Mouse (Mus musculus): ENCODE results near the gene Gata5. TPM values are rescaled to one million over a fixed set of nuclear protein-coding genes. Genes with fewer than 3 reads are reported as not detected.
A peak's percentile ranks its signal among the peaks of the same experiment; 100 is the strongest.

Gene Gata5
- polyA plus RNA-seq, 1 experiment from 2014 or later, result 5.3 TPM

DNA sequence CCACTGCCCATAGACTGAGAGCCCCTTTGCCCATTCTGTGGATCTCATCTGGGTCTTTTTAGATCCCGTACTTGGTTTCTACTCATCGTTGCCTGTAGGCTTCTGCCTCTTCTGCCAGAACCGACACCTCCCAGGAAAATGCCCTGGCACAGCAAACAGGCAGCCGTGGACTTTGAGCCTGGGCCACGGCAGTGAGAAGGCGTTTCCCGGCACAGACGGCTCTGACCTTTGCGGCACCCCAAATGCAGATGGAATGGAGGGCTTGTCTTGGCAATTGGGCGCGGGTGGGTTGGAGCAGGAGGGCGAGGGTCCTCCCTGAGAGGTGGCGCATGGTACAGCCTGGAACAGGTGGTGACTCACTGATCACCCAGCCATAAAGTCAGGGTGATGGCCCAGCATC, 8.6 kb upstream of the Gata5 start:
- 63% methylated on average over 13 of the region's 13 CpGs for WGBS
- H3K4me2 ChIP-seq, result 0 out of 2 replicates have a peak overlapping the region, but pooled peaks have one; percentile 6
- peaks cover 68% of the 10 kb centered on the region for H3K4me1 ChIP-seq (replicated peaks)
- H3K27ac ChIP-seq, result peak overlapping the region; percentile 70
- H3K9me3 ChIP-seq (replicated peaks), result no peaks in the 10 kb centered on the region
- H3K36me3 ChIP-seq, result no peaks in the 10 kb centered on the region
- no peak for ATAC-seq (replicated peaks; ENCODE audit: insufficient number of reproducible peaks, insufficient read depth, low FRiP score, low read depth)
- H3K9ac ChIP-seq, result no peak overlapping the region
- H3K27me3 ChIP-seq, result no peaks in the 10 kb centered on the region
- H3K4me3 ChIP-seq, result no peak overlapping the region

DNA sequence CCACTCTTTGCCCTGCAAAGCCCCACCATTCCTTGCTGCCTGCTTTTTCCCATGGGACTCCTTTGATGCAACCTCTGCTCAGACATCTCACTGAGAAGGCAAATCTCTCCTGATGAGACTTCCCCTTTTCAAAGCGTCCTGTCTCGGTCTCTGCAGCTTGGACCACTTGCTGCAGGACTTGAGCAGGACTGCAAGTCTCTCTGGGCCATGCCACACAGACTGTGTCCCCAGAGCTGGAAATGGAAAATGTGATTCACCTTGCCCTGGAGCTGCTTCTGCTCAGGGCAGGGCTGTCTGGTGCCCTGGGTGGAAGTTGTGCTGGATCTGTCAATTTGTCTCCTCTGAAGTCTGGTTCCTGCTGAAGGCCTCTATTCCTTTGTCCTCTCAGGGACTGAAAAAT, 7.7 kb upstream of the Gata5 start:
- Histone ChIP-seq H3K4me1 (replicated peaks) (peaks cover 76% of the 10 kb centered on the region), H3K36me3 (no peaks in the 10 kb centered on the region), H3K4me2 (no peak overlapping the region), H3K27me3 (peaks cover under 1% of the 10 kb centered on the region; the same call in 1 of the 2 replicates), H3K9me3 (replicated peaks) (no peaks in the 10 kb centered on the region), H3K27ac (peak overlapping the region; percentile 70), H3K9ac (0 out of 2 replicates have a peak overlapping the region, but pooled peaks have one; percentile 8), H3K4me3 (no peak overlapping the region)
- WGBS, result 26% methylated on average over 2 of the region's 2 CpGs
- no peak for ATAC-seq (replicated peaks; ENCODE audit: insufficient number of reproducible peaks, insufficient read depth, low FRiP score, low read depth)

DNA sequence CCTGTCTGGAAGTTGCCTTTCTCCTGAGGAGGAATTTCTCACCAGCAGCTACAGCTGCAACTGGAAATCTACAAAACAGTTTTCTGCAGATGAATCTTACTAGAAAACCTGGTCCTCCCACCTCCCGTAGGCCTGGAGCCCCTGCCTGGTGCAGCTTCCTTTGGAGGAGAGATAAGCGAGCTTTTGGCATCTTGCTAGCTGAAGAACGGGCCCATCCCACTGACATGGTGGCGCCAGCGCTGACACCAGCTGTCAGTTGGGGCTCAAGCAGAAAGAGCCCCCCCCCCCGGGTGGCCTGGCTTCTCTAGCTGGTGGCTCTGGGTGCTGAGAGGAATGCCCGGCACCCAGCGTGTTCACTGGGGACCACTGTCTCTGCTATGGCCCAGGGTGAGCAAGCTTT, 6.7 kb upstream of the Gata5 start:
- ATAC-seq (replicated peaks; ENCODE audit: insufficient number of reproducible peaks, insufficient read depth, low FRiP score, low read depth), result 0 out of 2 replicates have a peak, but pooled peaks have one; percentile 6
- 23% methylated on average over 8 of the region's 8 CpGs for WGBS
- Histone ChIP-seq H3K27me3 (peaks cover 4% of the 10 kb centered on the region; the same call in 1 of the 2 replicates), H3K4me1 (replicated peaks) (peaks cover 76% of the 10 kb centered on the region), H3K4me3 (no peak overlapping the region), H3K36me3 (no peaks in the 10 kb centered on the region), H3K27ac (peak overlapping the region; percentile 70), H3K9ac (no peak overlapping the region), H3K9me3 (replicated peaks) (no peaks in the 10 kb centered on the region), H3K4me2 (peak overlapping the region; percentile 19; the same call in 1 of the 2 replicates)

GRCm38 (mm10) chr2:180339886-180340285, 5.4 kb upstream of the Gata5 start:
- Histone ChIP-seq H3K9ac (no peak overlapping the region), H3K36me3 (no peaks in the 10 kb centered on the region), H3K4me2 (peak overlapping the region; percentile 27), H3K9me3 (replicated peaks) (no peaks in the 10 kb centered on the region), H3K4me3 (no peak overlapping the region), H3K27me3 (peaks cover 7% of the 10 kb centered on the region; the same call in 1 of the 2 replicates), H3K4me1 (replicated peaks) (peaks cover 79% of the 10 kb centered on the region), H3K27ac (peak overlapping the region; percentile 70)
- no peak for ATAC-seq (replicated peaks; ENCODE audit: insufficient number of reproducible peaks, insufficient read depth, low FRiP score, low read depth)
- WGBS, result 14% methylated on average over 11 of the region's 11 CpGs

GRCm38 (mm10) chr2:180333778-180334550, 535 bp downstream of the Gata5 start:
- Histone ChIP-seq H3K27me3 (peaks cover 12% of the 10 kb centered on the region; the same call in 1 of the 2 replicates), H3K9ac (peak overlapping the region; percentile 75), H3K27ac (peak overlapping the region; percentile 75), H3K9me3 (replicated peaks) (no peaks in the 10 kb centered on the region), H3K4me2 (peak overlapping the region; percentile 88), H3K36me3 (no peaks in the 10 kb centered on the region), H3K4me3 (peak overlapping the region; percentile 66), H3K4me1 (replicated peaks) (peaks cover 62% of the 10 kb centered on the region)
- ATAC-seq (replicated peaks; ENCODE audit: insufficient number of reproducible peaks, insufficient read depth, low FRiP score, low read depth), result no peak
- WGBS, result 1% methylated on average over 69 of the region's 69 CpGs

DNA sequence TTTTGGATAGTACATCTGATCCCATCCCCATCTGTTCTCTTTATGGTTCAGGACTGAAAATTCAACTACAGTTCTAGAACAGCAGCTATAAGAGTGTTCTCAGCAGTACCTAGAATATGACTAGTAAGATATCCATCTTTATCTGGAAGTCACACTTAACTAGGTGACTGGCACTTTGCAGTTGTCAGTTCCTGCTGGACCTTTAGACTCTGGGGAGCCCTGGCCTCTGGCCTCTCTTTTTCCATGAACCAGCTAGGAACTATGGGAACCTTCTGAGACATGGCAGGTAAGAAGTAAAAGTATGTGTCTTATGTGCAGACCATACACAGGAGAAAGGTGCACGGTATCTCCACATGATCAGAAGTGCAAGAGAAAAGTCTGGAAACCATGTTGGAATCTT, 5.0 kb downstream of the Gata5 start:
- Histone ChIP-seq H3K4me2 (no peak overlapping the region), H3K4me1 (replicated peaks) (peaks cover 28% of the 10 kb centered on the region)

GRCm38 (mm10) chr2:180322674-180323355, 11.7 kb downstream of the Gata5 start:
- H3K4me1 ChIP-seq (replicated peaks), result peaks cover 43% of the 10 kb centered on the region
- no peak overlapping the region for H3K9ac ChIP-seq
- no peak overlapping the region for H3K4me3 ChIP-seq
- no peaks in the 10 kb centered on the region for H3K27me3 ChIP-seq
- WGBS, result 12% methylated on average over 14 of the region's 14 CpGs
- ATAC-seq (replicated peaks; ENCODE audit: insufficient number of reproducible peaks, insufficient read depth, low FRiP score, low read depth), result peak; percentile 63
- H3K9me3 ChIP-seq (replicated peaks), result no peaks in the 10 kb centered on the region
- H3K4me2 ChIP-seq, result peak overlapping the region; percentile 18; the same call in 1 of the 2 replicates
- H3K27ac ChIP-seq, result peak overlapping the region; percentile 66
- peaks cover 4% of the 10 kb centered on the region for H3K36me3 ChIP-seq

More for the DNA sequence above, 5.0 kb downstream of the Gata5 start:
- peaks cover 4% of the 10 kb centered on the region for H3K36me3 ChIP-seq
- 93% methylated on average over 1 of the region's 1 CpGs for WGBS
- H3K27me3 ChIP-seq, result peaks cover 5% of the 10 kb centered on the region; the same call in 1 of the 2 replicates
- no peak for ATAC-seq (replicated peaks; ENCODE audit: insufficient number of reproducible peaks, insufficient read depth, low FRiP score, low read depth)
- H3K9ac ChIP-seq, result no peak overlapping the region
- no peak overlapping the region for H3K27ac ChIP-seq
- no peak overlapping the region for H3K4me3 ChIP-seq
- H3K9me3 ChIP-seq (replicated peaks), result no peaks in the 10 kb centered on the region

GRCm38 (mm10) chr2:180320216-180320615, 14.3 kb downstream of the Gata5 start:
- no peak for ATAC-seq (replicated peaks; ENCODE audit: insufficient number of reproducible peaks, insufficient read depth, low FRiP score, low read depth)

GRCm38 (mm10) chr2:180317591-180317990, 16.9 kb downstream of the Gata5 start:
- Histone ChIP-seq H3K9ac (no peak overlapping the region), H3K27me3 (no peaks in the 10 kb centered on the region), H3K4me3 (no peak overlapping the region), H3K36me3 (no peaks in the 10 kb centered on the region), H3K4me1 (replicated peaks) (peaks cover 39% of the 10 kb centered on the region), H3K27ac (no peak overlapping the region), H3K4me2 (no peak overlapping the region), H3K9me3 (replicated peaks) (no peaks in the 10 kb centered on the region)
- 39% methylated on average over 7 of the region's 7 CpGs for WGBS
- no peak for ATAC-seq (replicated peaks; ENCODE audit: insufficient number of reproducible peaks, insufficient read depth, low FRiP score, low read depth)

More at GRCm38 (mm10) chr2:180320216-180320615, 14.3 kb downstream of the Gata5 start:
- Histone ChIP-seq H3K4me3 (no peak overlapping the region), H3K4me1 (replicated peaks) (peaks cover 53% of the 10 kb centered on the region), H3K9ac (no peak overlapping the region), H3K9me3 (replicated peaks) (no peaks in the 10 kb centered on the region), H3K36me3 (no peaks in the 10 kb centered on the region; the same call in 1 of the 2 replicates), H3K27ac (no peak overlapping the region), H3K4me2 (no peak overlapping the region), H3K27me3 (no peaks in the 10 kb centered on the region)
- 76% methylated on average over 4 of the region's 4 CpGs for WGBS

GRCm38 (mm10) chr2:180314292-180314691, 20.2 kb downstream of the Gata5 start:
- 81% methylated on average over 2 of the region's 2 CpGs for WGBS

DNA sequence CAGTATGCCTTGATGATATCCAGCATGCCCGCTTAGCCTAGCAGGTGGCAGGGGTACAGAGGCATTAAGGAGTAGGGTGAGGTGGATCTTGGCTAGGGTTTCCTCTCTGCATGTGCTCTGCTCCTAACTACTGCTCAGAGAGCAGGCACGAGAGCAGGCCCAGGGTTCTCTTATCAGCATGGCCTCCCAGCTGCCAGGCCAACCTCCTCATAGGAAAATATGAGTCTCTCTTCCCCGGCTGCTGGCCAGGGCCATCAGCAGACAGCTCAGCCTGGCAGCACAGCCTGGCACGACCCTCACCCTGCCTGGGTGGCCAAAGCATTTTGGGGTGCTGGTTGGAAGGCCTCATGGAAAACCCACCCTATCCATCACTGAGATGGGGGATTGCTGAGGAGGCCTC, 23.4 kb downstream of the Gata5 start:
- H3K27ac ChIP-seq, result peak overlapping the region; percentile 40; the same call in 1 of the 2 replicates
- H3K9me3 ChIP-seq (replicated peaks), result no peaks in the 10 kb centered on the region
- ATAC-seq (replicated peaks; ENCODE audit: insufficient number of reproducible peaks, insufficient read depth, low FRiP score, low read depth), result peak; percentile 31; the same call in 1 of the 2 replicates
- no peak overlapping the region for H3K9ac ChIP-seq
- 27% methylated on average over 4 of the region's 4 CpGs for WGBS
- peaks cover 17% of the 10 kb centered on the region for H3K4me1 ChIP-seq (replicated peaks)
- H3K4me2 ChIP-seq, result no peak overlapping the region
- no peak overlapping the region for H3K4me3 ChIP-seq
- H3K27me3 ChIP-seq, result no peaks in the 10 kb centered on the region
- no peaks in the 10 kb centered on the region for H3K36me3 ChIP-seq

More at GRCm38 (mm10) chr2:180314292-180314691, 20.2 kb downstream of the Gata5 start:
- ATAC-seq (replicated peaks; ENCODE audit: insufficient number of reproducible peaks, insufficient read depth, low FRiP score, low read depth), result no peak
- H3K9ac ChIP-seq, result no peak overlapping the region
- no peak overlapping the region for H3K4me3 ChIP-seq
- no peak overlapping the region for H3K4me2 ChIP-seq
- no peaks in the 10 kb centered on the region for H3K9me3 ChIP-seq (replicated peaks)
- H3K27ac ChIP-seq, result no peak overlapping the region
- H3K4me1 ChIP-seq (replicated peaks), result peaks cover 34% of the 10 kb centered on the region
- no peaks in the 10 kb centered on the region for H3K27me3 ChIP-seq
- no peaks in the 10 kb centered on the region for H3K36me3 ChIP-seq
